Mouse (Mus musculus): ENCODE data around the gene Fthl17d. TPM values are rescaled to one million over a fixed set of nuclear protein-coding genes. Genes with fewer than 3 reads are reported as not detected.
A peak's percentile ranks its signal among the peaks of the same experiment; 100 is the strongest.
"Not testable (repeated sequence)": the region's sequence is repeated elsewhere in the genome, so short reads cannot be mapped to it uniquely, and the experiment has no call there.

Gene Fthl17d
- not detected in 2 replicates for polyA plus RNA-seq (2011; ENCODE audit: insufficient read depth, insufficient read length, low replicate concordance, missing spikeins)

DNA sequence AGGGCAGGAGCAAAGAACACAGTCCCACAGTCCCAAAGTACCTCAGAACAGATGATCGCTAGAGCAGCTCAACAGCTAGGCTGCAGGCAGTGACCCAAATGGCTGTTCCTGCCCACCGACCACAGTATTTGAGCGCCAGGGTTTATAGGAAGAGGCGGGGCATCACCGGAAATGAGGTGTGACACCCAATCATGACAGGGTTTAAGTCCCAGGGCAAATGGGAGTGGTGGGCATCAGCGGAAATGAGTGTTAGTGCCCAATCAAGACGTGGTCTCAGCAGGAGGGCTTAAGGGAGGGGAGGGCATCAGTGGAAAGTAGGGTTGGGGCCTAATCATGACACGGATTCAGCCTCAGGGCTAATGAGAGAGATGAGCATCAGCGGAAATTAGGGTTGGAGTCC, at the start of gene Fthl17d:
Fthl17d (minus strand) TSS at position 101 of the 400 bp plus-strand sequence.
- not testable (repeated sequence) for H3K4me3 ChIP-seq (replicated peaks; ENCODE audit: control insufficient read depth, low read depth, low read length); H3K27ac ChIP-seq (ENCODE audit: control insufficient read depth, insufficient read depth, low read depth, low read length, poor library complexity); H3K4me1 ChIP-seq (ENCODE audit: control insufficient read depth, insufficient read depth, low read length)
- no CpG with 5 or more reads among the region's 9 CpGs for WGBS

DNA sequence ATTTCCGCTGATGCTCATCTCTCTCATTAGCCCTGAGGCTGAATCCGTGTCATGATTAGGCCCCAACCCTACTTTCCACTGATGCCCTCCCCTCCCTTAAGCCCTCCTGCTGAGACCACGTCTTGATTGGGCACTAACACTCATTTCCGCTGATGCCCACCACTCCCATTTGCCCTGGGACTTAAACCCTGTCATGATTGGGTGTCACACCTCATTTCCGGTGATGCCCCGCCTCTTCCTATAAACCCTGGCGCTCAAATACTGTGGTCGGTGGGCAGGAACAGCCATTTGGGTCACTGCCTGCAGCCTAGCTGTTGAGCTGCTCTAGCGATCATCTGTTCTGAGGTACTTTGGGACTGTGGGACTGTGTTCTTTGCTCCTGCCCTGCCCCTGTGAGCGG, 46.6 kb upstream of the Fthl17d start, which contains the start of gene Fthl17e:
Fthl17e (plus strand) TSS at position 301 of the 400 bp plus-strand sequence.
- not testable (repeated sequence) for H3K27ac ChIP-seq (ENCODE audit: control insufficient read depth, insufficient read depth, low read depth, low read length, poor library complexity); H3K4me3 ChIP-seq (replicated peaks; ENCODE audit: control insufficient read depth, low read depth, low read length); H3K4me1 ChIP-seq (ENCODE audit: control insufficient read depth, insufficient read depth, low read length)
- 100% methylated on average over 1 of the region's 10 CpGs for WGBS

DNA sequence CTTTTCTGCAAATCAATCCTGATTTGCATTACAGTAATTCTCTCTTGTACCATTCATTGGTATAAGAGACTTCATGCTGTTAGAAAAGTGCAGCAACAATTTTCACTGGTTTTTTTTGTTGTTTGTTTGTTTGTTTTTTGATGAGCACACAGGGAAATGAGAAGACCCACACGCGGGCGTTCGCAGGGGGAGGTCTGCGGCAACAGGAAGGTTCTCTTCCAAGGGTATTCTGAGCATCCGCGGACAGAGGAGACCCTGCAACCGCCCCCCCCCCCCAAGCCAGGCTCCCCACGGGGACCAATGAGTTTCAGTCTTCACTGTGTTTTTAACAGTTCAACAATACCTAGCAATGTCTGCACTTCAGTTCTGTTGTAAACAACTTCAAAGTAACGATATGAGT, 32.9 kb upstream of the Fthl17d start:
- no peaks in the 10 kb centered on the region for H3K4me1 ChIP-seq (ENCODE audit: control insufficient read depth, insufficient read depth, low read length)
- no peak overlapping the region for H3K4me3 ChIP-seq (replicated peaks; ENCODE audit: control insufficient read depth, low read depth, low read length)
- WGBS: 65% methylated on average over 10 of the region's 10 CpGs
- H3K27ac ChIP-seq (ENCODE audit: control insufficient read depth, insufficient read depth, low read depth, low read length, poor library complexity): no peak overlapping the region
- TF ChIP-seq CTCF (IDR thresholded peaks at IDR 0.05; ENCODE audit: control insufficient read depth, insufficient read depth, low read length) (no peak), POLR2A (IDR thresholded peaks at IDR 0.05; ENCODE audit: borderline replicate concordance, control insufficient read depth, low read depth, low read length) (no peak)

DNA sequence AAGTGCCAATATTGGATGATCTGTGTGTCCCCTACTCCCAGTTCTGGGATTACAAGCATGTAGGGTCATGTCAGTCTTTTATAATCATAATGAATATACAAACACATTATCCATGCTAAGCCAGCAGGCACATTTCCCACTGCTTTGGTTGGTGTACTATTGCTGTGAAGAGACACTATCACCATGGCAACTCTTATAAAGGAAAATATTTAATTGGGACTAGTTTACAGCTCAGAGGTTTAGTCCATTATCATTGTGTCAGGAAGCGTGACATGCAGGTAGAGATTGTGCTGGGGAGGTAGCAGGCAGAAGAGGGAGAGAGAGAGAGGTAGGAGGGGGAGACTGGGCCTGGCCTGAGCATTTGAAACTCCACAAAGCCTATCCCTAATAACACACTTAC, 29.5 kb upstream of the Fthl17d start:
- Histone ChIP-seq H3K4me1 (ENCODE audit: control insufficient read depth, insufficient read depth, low read length) (no peaks in the 10 kb centered on the region), H3K4me3 (replicated peaks; ENCODE audit: control insufficient read depth, low read depth, low read length) (no peak overlapping the region), H3K27ac (ENCODE audit: control insufficient read depth, insufficient read depth, low read depth, low read length, poor library complexity) (no peak overlapping the region)
- TF ChIP-seq POLR2A (IDR thresholded peaks at IDR 0.05; ENCODE audit: borderline replicate concordance, control insufficient read depth, low read depth, low read length): no peak
- no peak for TF ChIP-seq CTCF (IDR thresholded peaks at IDR 0.05; ENCODE audit: control insufficient read depth, insufficient read depth, low read length)
- 57% methylated on average over 1 of the region's 1 CpGs for WGBS

DNA sequence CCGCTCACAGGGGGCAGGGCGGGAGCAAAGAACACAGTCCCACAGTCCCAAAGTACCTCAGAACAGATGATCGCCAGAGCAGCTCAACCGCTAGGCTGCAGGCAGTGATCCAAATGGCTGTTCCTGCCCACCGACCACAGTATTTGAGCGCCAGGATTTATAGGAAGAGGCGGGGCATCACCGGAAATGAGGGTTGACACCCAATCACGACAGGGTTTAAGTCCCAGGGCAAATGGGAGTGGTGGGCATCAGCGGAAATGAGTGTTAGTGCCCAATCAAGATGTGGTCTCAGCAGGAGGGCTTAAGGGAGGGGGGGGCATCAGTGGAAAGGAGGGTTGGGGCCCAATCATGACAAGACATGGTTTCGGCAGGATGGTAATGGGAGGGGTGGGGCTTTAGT, 10.1 kb downstream of the Fthl17d start, which contains the start of gene Fthl17c:
Fthl17c (minus strand) TSS at position 101 of the 400 bp plus-strand sequence.
- H3K4me1 ChIP-seq (ENCODE audit: control insufficient read depth, insufficient read depth, low read length); H3K4me3 ChIP-seq (replicated peaks; ENCODE audit: control insufficient read depth, low read depth, low read length); H3K27ac ChIP-seq (ENCODE audit: control insufficient read depth, insufficient read depth, low read depth, low read length, poor library complexity): not testable (repeated sequence)
- WGBS: no CpG with 5 or more reads among the region's 11 CpGs

DNA sequence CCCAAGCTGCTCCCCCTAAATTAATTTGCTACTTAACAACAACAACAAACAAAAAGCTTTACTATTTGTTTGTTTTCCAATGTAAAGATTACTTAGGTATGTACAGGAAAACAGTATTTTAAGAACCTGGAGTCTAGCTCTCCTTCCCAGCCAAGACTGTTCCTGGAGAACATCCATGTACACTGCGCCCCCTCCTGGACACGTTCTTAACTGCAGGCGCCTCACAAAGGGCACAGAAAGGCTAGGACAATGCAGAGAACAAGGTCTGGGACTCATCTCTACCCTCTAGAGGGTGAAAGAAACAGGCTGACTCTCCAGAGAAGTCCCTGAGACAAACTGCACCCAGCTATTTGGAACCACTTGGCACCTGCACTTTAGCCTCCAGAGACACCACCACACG, 21.9 kb downstream of the Fthl17d start:
- H3K27ac ChIP-seq (ENCODE audit: control insufficient read depth, insufficient read depth, low read depth, low read length, poor library complexity); H3K4me3 ChIP-seq (replicated peaks; ENCODE audit: control insufficient read depth, low read depth, low read length); H3K4me1 ChIP-seq (ENCODE audit: control insufficient read depth, insufficient read depth, low read length): not testable (repeated sequence)
- 47% methylated on average over 4 of the region's 4 CpGs for WGBS

DNA sequence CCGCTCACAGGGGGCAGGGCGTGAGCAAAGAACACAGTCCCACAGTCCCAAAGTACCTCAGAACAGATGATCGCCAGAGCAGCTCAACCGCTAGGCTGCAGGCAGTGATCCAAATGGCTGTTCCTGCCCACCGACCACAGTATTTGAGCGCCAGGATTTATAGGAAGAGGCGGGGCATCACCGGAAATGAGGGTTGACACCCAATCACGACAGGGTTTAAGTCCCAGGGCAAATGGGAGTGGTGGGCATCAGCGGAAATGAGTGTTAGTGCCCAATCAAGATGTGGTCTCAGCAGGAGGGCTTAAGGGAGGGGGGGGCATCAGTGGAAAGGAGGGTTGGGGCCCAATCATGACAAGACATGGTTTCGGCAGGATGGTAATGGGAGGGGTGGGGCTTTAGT, 23.7 kb downstream of the Fthl17d start, which contains the start of gene Fthl17b:
Fthl17b (minus strand) TSS at position 101 of the 400 bp plus-strand sequence.
- H3K4me3 ChIP-seq (replicated peaks; ENCODE audit: control insufficient read depth, low read depth, low read length); H3K4me1 ChIP-seq (ENCODE audit: control insufficient read depth, insufficient read depth, low read length); H3K27ac ChIP-seq (ENCODE audit: control insufficient read depth, insufficient read depth, low read depth, low read length, poor library complexity): not testable (repeated sequence)
- WGBS: 100% methylated on average over 3 of the region's 11 CpGs

DNA sequence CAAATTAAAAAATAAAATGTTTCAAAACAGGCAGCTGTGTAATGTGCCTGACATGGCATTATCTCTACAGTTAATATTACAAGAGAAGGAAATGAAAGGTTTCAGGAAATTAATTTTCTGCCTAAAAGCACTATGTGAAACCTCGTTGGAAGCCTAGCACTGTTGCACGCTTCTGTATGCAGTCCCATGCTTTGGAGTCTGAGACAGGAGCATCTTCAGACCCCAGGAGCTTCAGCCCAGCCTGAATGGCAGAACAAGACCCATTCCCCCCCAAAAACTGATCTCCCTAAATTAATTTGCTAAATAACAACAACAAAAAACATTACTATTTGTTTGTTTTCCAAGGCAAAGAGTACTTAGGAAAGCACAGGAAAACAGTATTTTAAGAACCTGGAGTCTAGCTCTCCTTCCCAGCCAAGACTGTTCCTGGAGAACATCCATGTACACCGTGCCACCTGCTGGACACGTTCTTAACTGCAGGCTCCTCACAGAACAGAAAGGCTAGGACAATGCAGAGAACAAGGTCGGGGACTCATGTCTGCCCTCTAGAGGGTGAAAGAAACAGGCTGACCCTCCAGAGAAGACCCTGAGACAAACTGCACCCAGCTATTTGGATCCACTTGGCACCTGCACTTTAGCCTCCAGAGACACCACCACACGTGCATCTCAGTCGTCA, 38.3 kb downstream of the Fthl17d start:
- 14% methylated on average over 7 of the region's 7 CpGs for WGBS
- H3K4me1 ChIP-seq (ENCODE audit: control insufficient read depth, insufficient read depth, low read length); H3K27ac ChIP-seq (ENCODE audit: control insufficient read depth, insufficient read depth, low read depth, low read length, poor library complexity); H3K4me3 ChIP-seq (replicated peaks; ENCODE audit: control insufficient read depth, low read depth, low read length): not testable (repeated sequence)
- TF ChIP-seq CTCF (IDR thresholded peaks at IDR 0.05; ENCODE audit: control insufficient read depth, insufficient read depth, low read length): peak; percentile 30; the same call in 1 of the 2 replicates

DNA sequence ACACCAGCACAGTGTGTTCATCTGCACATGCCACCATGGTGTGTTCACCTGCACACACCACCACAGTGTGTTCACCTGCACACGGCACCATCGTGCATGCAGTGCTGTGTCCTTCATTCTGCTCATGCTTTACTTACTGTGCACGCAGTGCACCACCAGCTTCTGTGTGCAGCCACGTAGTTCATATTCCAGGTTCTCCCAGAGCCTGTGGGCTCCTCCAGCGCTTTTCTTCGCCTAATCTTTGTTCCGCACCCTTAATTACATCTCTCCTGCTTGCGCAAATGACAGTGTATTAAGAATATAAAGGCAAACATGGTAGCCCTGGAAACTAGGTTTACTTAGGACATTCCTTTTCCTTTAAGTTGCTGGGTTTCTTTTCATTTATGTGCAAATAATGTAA, 42.5 kb downstream of the Fthl17d start:
- 79% methylated on average over 8 of the region's 8 CpGs for WGBS
- Histone ChIP-seq H3K27ac (ENCODE audit: control insufficient read depth, insufficient read depth, low read depth, low read length, poor library complexity) (no peak overlapping the region), H3K4me3 (replicated peaks; ENCODE audit: control insufficient read depth, low read depth, low read length) (no peak overlapping the region), H3K4me1 (ENCODE audit: control insufficient read depth, insufficient read depth, low read length) (no peaks in the 10 kb centered on the region)
- TF ChIP-seq CTCF (IDR thresholded peaks at IDR 0.05; ENCODE audit: control insufficient read depth, insufficient read depth, low read length) (no peak), POLR2A (IDR thresholded peaks at IDR 0.05; ENCODE audit: borderline replicate concordance, control insufficient read depth, low read depth, low read length) (no peak)

Other genes with a start within 250 kb of the Fthl17d start
- not detected in 2 replicates for gene Ssx9, start 238.3 kb downstream of the Fthl17d start, polyA plus RNA-seq (2011; ENCODE audit: insufficient read depth, insufficient read length, low replicate concordance, missing spikeins)
- not detected in 2 replicates for gene Ssxb5, start 183.1 kb downstream of the Fthl17d start, polyA plus RNA-seq (2011; ENCODE audit: insufficient read depth, insufficient read length, low replicate concordance, missing spikeins)
- not detected in 2 replicates for gene Gm6592, start 142.8 kb downstream of the Fthl17d start, polyA plus RNA-seq (2011; ENCODE audit: insufficient read depth, insufficient read length, low replicate concordance, missing spikeins)
- not detected in 2 replicates for gene Gm5751, start 112.5 kb downstream of the Fthl17d start, polyA plus RNA-seq (2011; ENCODE audit: insufficient read depth, insufficient read length, low replicate concordance, missing spikeins)
- gene B630019K06Rik, start 94.4 kb downstream of the Fthl17d start, polyA plus RNA-seq (2011; ENCODE audit: insufficient read depth, insufficient read length, low replicate concordance, missing spikeins): 0.57 and 0.63 TPM in 2 replicates
- gene Fthl17b, start 23.8 kb downstream of the Fthl17d start, polyA plus RNA-seq (2011; ENCODE audit: insufficient read depth, insufficient read length, low replicate concordance, missing spikeins): not detected in 2 replicates
- not detected in 2 replicates for gene Fthl17c, start 10.2 kb downstream of the Fthl17d start, polyA plus RNA-seq (2011; ENCODE audit: insufficient read depth, insufficient read length, low replicate concordance, missing spikeins)
- not detected in 2 replicates for gene Fthl17e, start 46.7 kb upstream of the Fthl17d start, polyA plus RNA-seq (2011; ENCODE audit: insufficient read depth, insufficient read length, low replicate concordance, missing spikeins)
- not detected in 2 replicates for gene Fthl17f, start 76.3 kb upstream of the Fthl17d start, polyA plus RNA-seq (2011; ENCODE audit: insufficient read depth, insufficient read length, low replicate concordance, missing spikeins)
- not detected in 2 replicates for gene 4930402K13Rik, start 117.8 kb upstream of the Fthl17d start, polyA plus RNA-seq (2011; ENCODE audit: insufficient read depth, insufficient read length, low replicate concordance, missing spikeins)
- gene Lancl3, start 213.1 kb upstream of the Fthl17d start, polyA plus RNA-seq (2011; ENCODE audit: insufficient read depth, insufficient read length, low replicate concordance, missing spikeins): 0.87 TPM in 1 of 2 replicates, not detected in the other

Measured in bone marrow, adult 2 months (tissue).